Mouse (Mus musculus): ENCODE results near the gene Crmp1.

- TF ChIP-seq CTCF (IDR thresholded peaks at IDR 0.05; ENCODE audit: control insufficient read depth, insufficient read depth, insufficient read length) (no peak), MAX (IDR thresholded peaks at IDR 0.05) (no peak), FOSL1 (IDR thresholded peaks at IDR 0.05; ENCODE audit: insufficient read depth, low read length, poor library complexity, severe bottlenecking) (no peak), CEBPB (IDR thresholded peaks at IDR 0.05; ENCODE audit: low read depth) (no peak), MYOD1 (IDR thresholded peaks at IDR 0.05; ENCODE audit: control insufficient read depth, insufficient read length, low read depth) (no peak), USF1 (IDR thresholded peaks at IDR 0.05; ENCODE audit: low read depth) (no peak), MYOG (IDR thresholded peaks at IDR 0.05; ENCODE audit: control insufficient read depth, extremely low read depth, insufficient read length) (no peak)
These were observed 3.9 kb downstream of the Crmp1 start for GRCm38 (mm10) chr5:37245651-37246050.
